Mouse (Mus musculus): Measurements from ENCODE around the gene Cnnm3.
A peak's percentile ranks its signal among the peaks of the same experiment; 100 is the strongest.

The Cnnm3 gene

DNA sequence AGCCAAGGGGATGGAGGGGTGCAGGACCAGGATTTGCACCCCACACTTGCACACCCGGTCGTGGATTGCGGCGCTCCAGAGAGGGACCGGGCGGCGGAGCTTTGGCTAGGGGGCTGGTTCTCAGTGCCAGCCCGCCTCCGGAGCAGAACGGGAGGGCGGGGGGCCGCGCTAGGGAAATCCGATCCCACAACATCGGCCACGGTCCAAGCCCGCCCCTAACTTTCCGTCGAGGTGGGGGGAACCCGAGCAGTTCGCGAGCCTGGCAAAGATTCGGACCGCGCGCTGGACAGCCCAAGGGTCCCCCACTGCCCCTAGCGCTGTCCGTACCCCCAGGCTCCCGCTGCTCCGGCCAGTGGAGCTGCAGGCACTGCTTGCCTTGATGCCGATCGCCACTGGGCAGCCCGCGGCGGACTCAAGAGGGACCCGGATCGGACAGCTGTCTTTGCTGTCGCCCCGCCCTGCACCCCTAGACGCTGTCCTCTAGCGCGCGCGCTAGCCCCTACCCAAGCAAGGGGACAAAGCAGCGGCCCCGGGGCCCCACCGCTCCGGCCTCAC lies 45.9 kb downstream of the Cnnm3 start:
- DNase-seq (ENCODE audit: low spot score) = peak; percentile 83

DNA sequence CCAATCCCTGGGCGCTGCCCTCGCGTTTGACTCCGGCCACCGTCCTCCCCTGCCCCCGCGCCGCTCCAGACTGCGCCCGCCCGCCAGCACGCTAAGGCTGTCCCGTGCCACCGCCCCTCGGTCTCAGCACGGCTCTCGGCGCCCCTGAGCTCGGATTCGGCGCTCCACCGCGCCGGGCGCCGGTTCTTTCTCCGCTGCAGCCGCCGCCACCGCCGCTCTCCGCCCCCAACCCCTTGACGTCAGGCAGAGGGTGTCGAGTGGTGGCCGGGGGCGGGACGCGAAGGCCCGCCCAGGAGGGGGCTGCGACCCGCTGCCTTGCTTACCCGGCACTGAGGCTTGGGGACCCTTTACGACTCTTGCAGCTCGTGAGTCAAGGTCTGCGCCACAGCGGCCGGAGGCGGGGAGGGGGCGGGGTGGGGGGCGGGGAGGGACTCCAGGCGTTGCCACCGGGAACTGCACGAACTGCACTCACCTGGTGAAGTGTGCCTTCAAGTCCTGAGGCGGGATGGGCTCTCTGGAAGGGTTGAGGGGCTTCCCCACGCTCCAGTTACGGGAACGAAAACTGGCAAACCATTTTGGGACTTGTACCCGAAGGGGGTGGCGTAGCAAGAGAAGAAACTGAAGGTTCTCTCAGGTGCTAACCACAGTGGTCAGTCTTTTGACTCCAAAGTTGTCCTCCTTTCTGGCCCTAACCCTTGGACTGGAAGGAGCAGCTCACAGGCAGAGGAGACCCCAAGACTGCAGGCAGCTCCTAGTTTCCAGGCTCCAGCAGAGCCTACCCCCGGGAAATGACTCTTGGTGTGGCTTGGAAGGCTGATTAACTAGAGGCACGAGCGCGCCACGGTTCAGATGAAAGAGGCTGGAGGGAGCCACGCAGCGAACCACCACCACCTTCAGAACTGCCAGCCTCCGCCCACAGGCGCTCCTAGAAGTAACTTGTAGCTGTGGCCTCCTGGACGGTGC lies 46.6 kb downstream of the Cnnm3 start, which contains the start of gene Sema4c:
Gene Sema4c (minus strand): TSS at position 319 of the 963 bp plus-strand sequence.
- DNase-seq (ENCODE audit: low spot score) = peak; percentile 88

DNA sequence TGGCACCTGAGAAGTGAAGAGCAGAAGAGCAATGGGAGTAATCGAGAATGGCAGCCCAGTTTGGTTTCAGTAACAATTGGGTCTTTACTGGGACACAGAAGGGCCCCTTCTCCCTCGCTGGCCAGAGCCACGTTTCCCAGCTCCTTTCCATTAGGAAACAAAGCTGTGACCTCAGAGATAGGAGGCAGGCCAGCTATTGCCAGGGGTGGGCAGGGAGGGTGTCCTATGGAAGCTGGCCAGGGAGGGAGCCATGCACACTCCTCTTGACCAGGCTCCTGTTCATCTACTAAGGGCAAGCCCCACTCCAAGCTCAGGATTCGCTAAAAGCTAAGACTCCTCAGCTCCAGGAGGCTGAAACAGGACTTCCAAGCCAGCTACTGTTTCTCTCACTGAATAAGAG lies 47.6 kb downstream of the Cnnm3 start:
- no peak for DNase-seq (ENCODE audit: low spot score)

DNA sequence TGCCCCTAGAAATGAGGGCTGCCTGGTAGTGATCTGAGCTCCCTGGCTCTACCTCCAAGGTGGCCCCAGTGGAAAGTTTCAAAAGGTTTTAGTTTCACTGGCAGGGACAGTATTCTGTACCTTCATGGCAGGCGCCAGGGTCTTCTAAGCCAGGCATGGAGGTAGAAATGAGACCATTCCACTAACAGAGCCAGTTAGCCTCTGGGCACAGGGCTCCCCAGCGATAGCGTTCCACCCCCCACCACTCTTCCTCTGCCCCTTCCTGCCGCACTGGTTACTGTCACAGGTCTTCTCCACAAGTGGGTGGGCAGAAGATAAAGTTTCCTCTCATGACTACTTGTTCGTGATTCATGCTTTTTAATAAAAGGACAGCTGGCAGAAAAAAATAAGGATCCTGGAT lies 48.2 kb downstream of the Cnnm3 start:
- DNase-seq (ENCODE audit: low spot score) = no peak

DNA sequence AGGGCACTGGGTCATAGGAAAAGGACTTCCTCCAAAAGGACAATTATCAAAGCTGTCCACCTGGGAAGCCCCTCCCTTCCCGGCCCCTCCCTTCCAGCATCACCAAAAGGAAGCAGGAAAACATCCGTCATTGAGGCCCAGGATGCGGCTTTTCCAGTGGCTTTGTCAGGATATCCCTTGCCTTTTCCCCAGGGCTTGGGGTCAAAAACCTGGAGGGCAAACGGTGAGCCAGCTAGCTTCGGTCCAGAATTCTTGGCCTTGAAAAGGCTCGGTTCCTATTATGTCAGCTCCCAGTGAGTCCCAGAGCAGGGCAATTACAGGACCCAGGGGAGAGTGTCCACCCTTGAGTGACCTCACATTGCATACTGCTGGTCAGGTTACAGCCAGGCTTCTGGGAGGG lies 49.2 kb downstream of the Cnnm3 start:
- no peak for DNase-seq (ENCODE audit: low spot score)

DNA sequence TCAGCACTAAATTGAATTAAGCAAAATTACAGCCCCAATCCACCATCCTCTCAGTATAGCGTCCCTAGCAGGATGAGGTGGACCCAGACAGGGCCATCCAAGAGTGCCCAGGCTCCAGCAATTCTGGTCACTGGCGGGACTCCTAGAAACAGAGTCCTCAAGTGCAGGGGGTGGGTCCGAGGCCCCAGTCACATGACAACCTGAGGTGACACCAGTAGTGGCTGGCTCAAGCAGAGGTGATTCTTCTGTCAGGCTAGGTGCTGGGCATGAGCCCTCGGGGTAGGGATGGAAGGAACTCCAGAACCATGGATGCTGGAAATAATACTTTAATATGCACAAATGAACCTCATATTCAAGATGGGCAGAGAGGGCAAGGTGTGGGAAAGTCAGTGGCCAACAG lies 50.7 kb downstream of the Cnnm3 start:
- DNase-seq (ENCODE audit: low spot score) = no peak

DNA sequence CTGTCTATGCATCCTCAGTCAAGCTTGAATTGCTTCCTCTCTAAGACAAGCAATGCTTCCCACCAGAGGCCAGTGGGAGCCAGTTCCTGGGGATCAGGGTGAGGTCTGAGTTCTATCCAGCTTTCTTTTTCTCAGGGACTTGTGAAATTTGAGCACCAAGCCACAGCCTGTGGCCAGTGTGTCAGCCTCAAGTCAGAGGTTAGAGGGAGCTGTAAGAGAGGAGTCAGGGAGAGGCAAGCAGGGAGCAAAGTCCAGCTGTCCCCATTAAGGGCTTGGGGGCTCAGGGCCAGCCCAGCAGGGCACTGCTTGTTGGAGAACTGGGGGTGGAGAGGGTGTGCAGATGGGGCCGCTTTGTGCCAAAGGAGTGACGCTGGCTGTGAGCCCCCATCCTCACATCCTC lies 51.5 kb downstream of the Cnnm3 start:
- DNase-seq (ENCODE audit: low spot score) = no peak

DNA sequence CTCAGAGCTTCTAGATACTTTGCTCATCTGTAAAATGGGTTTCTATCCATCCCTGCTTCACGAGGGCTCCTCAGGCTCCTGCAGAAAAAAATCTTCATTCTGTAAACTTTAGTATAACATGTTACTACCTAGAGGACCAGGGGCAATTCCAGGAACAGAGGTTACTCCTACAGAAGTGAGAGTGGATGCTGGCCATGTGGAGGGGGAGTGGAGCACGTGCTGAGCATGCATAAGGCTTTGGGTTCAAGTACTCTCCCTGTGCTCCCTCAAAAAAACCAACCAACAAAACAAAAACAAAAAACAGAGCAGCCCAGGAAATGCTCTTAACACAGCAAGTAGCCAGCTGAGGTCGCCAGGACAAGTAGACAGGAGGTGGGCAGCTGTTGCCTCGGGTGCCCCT lies 52.0 kb downstream of the Cnnm3 start:
- no peak for DNase-seq (ENCODE audit: low spot score)

DNA sequence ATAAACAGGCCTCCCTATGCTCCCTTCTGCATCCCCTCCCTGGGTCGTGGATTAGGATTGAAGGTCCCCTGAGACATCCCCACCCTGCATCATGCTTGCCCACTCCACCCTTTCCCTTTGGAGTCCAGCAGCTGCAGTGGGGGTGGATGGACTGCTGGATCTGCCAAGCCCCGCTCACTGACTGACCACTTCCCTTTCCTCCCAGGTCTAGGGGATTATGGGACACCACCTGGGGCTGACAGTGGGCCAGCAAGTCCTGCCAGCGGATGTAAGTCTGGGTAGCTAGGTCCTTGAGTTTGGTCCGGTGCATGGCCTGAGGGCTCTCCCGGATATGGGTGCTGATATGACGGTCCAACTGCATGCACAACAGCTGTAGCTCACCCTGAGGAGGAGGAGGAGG lies 52.4 kb downstream of the Cnnm3 start:
- DNase-seq (ENCODE audit: low spot score) = no peak

DNA sequence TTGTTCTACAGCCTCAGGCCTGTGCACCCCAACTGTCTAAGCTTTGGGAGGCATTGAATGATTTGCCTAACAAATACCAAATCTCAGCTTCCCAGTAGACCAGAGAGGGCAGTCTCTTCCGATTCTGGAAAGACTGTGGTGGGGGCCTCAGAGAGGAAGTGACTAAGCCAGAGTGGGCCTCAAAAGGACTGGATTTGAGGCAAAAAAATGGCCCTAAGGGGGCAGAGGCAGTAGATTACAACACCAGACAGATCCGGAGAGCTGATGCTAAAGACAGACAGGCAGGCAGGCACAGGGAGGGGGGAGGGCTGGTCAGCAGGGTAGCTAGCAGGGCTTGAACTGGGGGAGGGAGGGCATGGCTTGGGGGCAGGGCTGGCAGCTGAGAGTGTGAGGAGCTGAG lies 54.8 kb downstream of the Cnnm3 start:
- DNase-seq (ENCODE audit: low spot score) = no peak

DNA sequence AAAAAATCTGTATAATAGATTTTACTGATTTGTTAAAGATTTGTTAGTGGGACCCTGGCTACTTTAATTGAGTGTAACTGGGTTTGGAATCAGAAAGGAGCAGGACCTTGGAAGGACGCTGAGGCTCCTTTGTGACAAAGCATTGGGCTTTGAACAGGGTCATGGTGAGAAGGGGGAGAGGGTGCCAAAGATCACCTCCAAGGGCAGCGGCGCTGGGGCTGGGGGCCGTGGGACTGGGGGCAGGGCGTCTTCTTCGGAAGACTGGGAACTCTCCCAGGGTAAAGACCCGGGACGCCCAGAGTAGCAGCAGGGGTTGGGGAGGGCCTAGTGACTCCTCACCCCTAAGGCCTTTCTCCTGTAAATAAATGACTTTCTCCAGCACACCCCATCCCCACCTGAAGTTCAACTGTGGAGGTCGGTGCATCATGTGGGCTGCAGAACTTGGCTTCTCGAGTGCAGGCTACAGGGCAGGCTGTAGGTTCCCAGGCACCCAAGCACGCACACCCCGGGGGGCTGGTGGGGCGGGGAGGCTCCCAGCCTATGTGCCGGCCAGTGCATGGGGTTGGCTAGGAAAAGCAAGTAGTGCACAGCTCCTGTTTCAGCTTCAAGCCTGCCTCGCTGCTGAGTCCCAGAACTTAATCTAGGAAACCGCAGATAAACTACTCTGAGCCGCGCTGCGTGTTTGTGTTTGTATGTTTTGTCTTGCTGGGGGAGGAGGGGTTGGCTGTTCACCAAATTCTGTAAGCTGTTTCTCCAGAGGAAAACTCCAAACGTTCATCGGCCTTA lies 56.3 kb downstream of the Cnnm3 start:
- DNase-seq (ENCODE audit: low spot score) = no peak

DNA sequence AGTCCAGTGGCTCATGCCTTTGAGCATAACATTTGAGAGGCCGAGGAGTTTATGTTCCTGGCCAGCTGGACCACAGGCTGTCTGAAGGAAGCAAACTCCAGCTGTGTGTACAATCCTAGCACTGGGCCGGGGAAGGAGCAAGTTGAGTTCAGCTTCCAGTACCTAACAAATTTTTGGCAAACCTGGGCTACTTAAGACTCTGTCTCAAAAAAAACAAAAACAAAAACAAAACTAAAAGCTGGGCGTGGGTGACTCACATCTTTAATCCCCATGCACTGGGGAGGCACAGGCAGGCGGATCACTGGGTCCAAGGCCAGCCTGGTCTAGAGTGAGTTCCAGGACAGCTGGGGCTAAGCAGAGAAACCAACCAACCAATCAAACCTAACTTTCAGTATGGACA lies 57.1 kb downstream of the Cnnm3 start:
- no peak for DNase-seq (ENCODE audit: low spot score)

DNA sequence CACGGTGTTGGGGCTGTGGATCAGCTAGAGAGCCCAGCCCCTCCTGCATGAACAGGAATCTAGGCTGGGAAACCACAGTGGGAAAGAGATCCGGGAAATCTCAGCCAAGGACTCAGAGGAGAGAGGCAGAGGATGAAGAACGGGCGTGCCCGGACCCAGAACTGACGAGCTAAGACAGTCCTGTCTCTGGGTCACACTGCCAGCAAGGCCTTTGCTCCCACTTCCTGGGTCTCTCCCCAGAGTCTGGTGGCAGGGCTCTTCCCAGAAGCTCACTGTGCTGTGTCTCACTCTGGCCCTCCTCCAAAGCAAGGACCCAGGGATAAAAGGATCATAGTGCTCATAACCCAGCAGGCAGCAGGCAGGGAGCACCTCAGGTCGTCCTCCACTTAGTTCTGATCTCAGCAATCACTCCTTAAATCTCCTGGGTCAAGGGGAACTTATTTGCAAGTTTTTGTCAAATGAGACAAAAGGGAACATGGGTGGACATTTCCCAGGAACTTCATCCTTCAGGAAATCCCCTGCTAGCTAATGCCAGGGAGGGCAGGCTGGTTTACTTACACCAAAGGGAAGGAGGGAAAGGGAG lies 58.1 kb downstream of the Cnnm3 start:
- no peak for DNase-seq (ENCODE audit: low spot score)

DNA sequence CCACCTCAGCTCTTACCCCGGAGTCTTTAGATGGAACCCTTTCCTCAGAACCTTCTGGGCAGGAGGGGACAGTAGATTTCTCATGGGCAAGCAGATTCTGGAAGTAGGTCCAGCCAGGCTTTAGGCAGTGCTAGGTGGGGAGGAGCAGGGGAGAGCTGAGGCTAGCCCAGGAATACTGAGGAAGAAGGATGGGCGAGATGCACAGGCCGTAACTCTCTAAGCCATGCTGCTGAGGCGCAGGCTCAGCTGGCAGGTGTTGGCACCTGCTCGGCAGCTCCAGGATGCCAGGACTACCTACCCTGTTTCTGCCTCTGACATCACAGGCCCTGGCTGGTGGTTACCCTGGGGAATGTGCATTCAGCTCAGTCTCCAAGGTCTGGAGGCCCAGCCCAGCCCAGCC lies 58.7 kb downstream of the Cnnm3 start:
- no peak for DNase-seq (ENCODE audit: low spot score)

DNA sequence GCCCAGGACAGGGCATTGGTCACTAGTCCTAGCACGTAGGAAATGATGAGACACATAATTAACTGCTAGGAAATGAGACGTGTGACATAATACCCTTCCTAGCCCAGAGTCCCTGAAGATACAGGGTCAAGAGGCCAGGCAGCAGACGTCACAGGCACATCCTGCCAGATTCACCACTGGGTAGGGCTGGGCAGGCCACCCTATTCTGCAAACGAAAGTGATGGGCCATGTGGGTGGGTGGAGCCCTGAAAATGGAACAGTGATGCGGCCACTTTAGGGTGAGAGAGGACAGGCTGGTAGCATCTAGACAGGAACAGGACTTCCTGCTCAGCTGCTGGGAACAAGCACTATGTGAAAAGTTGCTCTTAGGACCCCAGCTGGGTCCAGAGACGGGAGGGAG lies 60.0 kb downstream of the Cnnm3 start:
- no peak for DNase-seq (ENCODE audit: low spot score)

DNA sequence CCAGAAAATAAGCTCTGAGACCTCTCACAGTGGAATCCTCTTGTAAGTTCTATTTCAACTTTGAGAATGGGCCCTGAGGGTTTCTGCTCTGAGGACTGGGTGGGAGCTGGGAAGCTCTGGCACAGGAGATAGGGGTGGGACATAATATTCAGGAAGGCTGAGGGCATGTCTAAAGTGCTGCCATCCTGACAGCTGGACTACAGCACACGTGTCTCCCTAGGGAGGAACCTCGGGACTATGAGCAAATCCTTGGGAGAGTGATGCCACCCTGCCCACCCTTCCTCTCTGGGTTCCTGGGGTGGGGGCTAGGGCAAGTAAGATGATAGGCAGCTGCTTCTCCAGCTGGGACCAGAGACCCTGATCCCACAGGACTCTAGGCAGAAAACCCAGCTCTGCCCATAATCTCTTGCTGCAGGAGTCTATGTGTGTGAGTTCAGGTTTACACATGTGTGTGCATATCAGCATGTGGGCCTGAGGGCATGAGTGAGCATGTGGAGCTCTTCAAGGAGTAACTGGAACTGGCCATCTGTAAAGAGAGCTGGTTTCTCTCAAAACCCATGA lies 60.6 kb downstream of the Cnnm3 start:
- no peak for DNase-seq (ENCODE audit: low spot score)

DNA sequence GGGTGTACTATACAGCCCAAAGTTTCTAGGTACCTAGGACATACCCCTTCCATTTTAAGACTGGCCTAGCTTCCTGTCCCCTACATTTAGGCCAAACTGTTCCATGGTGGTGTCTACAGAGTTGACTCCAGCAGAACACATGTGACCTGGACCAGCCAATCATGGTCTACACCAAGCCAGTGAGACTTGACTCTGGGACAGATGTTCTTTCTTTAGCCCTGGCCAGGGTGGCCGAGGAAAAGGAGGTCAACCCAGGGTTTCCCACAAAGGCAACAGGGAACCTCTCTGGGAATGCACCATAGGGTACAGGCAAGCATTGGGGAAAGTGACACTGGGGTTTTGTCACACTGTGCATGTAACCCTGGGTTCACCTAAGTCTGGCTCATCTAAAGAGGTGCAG lies 61.0 kb downstream of the Cnnm3 start:
- no peak for DNase-seq (ENCODE audit: low spot score)

DNA sequence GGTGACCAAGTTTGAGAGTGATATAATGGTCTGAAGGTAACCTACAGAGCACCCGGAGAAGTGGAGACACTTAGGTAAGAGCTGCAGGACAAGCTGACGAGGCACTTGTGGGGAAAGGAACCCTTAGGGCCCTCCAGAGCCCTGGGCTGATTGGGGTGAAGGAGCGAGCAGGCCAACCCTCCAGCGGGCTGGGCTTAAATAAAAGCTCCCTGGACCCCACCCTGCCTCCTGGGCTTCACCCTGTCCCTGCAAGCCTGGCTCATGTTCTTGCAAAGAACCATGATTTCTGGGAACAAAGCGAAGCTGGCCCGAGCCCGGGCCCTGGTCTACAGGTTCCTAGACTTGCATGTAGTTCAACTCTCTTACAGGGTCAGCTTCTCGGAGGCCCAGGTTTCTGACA lies 61.9 kb downstream of the Cnnm3 start:
- DNase-seq (ENCODE audit: low spot score) = no peak

DNA sequence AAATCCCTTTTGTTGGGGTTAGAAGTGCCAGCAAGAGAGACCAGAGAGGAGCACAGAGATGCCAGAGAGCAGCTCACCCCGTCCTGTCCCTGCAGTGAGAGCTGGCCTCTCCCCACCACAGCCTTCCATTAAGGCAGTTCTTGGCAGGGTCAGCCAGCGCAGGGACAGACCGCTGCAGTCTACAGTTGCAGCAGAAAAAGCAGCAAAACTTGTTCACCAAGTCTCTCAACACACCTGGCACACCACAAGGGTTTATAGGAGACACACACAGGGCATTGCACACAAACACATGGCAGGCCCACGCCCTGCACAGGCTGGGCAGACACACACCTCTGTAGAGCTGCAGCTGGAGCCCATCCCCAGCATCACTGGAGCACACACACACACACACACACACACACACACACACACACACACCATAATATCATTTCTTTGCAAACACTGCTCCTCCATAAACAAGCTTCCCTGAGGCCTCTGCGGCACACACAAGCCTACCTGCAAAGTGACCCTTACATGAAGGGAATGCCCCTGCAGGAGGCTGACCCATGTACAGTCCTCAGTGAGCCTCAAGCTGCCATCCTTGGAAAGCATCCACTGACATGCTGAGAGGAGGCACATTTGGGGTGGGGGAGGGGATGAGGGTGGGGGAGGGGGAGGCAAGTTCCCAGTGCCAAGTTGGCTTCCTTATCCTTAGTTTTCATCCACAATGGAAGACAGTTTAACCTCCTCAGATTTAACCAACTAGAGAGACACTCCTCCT lies 62.7 kb downstream of the Cnnm3 start:
- no peak for DNase-seq (ENCODE audit: low spot score)

DNA sequence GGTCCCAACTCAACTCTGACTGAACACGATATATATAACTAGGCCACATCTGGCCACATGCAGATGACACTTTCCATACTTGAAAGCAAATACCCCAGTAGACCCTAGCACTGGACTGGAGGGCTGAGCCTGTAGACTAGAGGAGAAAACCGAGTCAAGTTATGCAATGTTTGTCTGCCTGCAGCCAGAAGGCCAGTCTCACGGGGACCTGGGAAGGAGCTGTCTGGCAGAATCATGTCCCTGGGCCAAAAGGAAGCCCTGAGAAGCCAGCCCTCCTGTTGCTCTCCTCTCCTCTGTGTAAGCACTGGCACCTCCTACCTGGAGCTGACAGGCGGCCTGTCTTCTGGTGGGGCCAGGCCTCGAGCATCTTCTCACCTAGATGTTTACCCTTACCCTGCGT lies 63.7 kb downstream of the Cnnm3 start:
- DNase-seq (ENCODE audit: low spot score) = no peak

DNA sequence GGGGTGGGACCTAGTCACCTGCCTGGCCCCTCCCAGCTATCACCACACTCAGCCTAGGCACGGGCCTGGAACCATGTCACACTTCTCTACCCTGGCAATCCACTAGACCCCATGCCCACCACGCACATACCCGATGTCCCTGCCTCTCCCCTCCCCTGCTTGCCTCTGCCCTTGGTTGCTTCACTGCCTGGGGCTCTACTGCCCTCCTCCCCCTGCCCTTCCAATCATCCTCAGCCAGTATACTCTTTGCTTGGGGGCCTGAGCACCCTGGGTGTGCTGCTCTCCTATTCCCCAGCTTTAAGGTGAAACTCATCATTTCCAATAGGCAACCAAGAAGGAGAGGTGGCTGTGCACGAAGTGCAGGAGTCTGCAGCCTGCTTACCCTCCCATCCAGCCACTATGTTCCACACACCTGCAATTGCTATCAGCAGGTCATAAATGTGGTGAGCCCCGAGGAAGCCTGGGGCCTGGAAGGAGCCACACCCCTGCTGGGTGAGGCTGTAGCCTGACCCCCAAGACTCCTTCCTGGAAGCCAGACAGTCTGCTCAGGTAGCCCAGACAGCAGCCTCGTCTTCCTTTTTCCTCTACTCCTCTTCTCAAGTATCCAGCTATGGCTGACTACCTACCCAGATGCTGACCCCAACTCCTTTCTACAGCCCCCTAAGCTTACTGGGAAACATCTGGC lies 65.5 kb downstream of the Cnnm3 start:
- no peak for DNase-seq (ENCODE audit: low spot score)

Data from yolk sac, embryonic 10.5 days (tissue).